Mouse (Mus musculus) liver, adult 2 months (tissue): ENCODE results near the gene Gm11549.
A peak's percentile ranks its signal among the peaks of the same experiment; 100 is the strongest.

Experiments used
- CTCF ChIP-seq: fragments of 200-500 bp; IDR thresholded peaks from 2 replicates; pipeline ENCODE4 v1.5.1; 2011; ENCODE audit warnings: low read depth, low read length, control low read depth
- POLR2A ChIP-seq: fragments of 200-500 bp; IDR thresholded peaks from 2 replicates; pipeline ENCODE4 v1.6.1; 2011; ENCODE audit warnings: low read length, control low read depth; ENCODE audit not compliant: insufficient read depth; ENCODE audit errors: extremely low read depth

GRCm38 (mm10) chr3:36552406-36553047 is 30.9 kb upstream of the Gm11549 start, which contains the start of gene Exosc9:
- TF ChIP-seq CTCF (no peak), POLR2A (0 out of 2 replicates have a peak, but pooled peaks have one; percentile 16)
